Mouse (Mus musculus): Measurements from ENCODE around the gene Cmklr1.

Gene Cmklr1

DNA sequence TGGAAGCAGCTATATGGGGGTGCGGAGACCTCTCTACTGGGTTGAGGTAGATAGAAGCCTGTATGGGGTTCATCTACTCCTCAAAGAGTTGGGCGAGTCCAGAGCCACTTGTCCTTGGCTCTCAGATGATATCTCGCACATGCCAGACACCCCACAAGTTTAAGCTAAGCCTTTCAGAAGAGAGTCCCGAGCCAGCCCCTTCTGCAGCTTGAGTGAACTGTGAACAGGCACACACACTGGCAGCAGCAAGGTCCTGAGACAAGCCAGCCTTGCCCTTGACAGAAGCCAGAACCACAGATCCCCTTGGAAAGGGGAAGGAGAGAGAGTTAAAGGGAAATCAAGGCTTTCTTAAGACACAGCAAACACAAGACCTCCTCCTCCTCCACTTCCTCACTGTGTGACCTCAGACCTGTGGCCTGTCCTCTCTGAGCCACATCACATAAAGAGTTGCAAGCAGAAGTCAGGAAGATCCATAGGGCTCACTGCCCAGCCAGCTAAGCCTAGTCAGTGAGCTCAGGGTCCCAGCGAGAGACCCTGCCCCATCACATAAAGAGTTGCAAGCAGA, 1.5 kb downstream of the Cmklr1 start:
- DNase-seq, result no peak

GRCm38 (mm10) chr5:113647141-113647540, 3.1 kb downstream of the Cmklr1 start:
- DNase-seq, result no peak

DNA sequence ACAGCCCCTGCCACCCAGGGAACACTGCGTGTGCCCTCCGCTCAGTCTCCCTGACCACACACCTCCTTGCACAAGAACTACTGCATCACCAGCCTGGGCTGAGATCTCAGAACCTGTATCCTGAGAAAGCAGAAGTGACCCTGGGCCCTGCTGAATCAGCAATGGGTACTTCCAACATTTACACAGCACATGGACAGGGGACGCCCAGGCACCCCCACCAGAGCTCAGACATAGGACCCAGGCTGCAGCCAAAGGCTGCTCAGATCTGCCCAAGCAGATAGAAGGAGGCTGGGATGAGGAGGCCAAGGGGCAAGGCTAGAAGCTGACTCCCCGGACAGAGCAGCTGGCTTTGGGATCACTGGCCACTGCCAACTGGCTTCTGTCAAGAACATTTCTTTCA, 5.7 kb downstream of the Cmklr1 start:
- DNase-seq, result no peak

- DNase-seq, result peak; percentile 29
Measured at GRCm38 (mm10) chr5:113643107-113643848, 6.9 kb downstream of the Cmklr1 start.

- DNase-seq, result no peak
Measured at GRCm38 (mm10) chr5:113641066-113641465, 9.2 kb downstream of the Cmklr1 start.

DNA sequence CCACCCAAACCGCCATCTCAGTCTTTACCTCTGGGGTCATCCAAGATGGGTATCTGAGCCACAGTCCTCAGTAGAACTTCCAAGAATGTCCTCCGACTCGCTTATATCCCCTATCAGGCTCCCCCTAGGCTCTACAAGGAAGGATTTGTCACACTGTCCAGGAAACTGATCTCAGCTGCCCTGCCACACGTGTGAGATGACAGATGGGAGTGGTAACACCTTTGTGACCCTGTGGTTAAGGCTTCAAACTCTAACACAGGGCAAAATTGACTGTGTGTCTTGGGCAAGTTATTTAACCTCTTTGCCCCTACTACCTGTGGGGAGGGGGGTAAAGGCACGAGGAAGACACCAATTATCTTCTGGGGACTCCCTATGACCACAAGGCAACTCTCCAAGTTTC, 11.1 kb downstream of the Cmklr1 start:
- DNase-seq, result no peak

DNA sequence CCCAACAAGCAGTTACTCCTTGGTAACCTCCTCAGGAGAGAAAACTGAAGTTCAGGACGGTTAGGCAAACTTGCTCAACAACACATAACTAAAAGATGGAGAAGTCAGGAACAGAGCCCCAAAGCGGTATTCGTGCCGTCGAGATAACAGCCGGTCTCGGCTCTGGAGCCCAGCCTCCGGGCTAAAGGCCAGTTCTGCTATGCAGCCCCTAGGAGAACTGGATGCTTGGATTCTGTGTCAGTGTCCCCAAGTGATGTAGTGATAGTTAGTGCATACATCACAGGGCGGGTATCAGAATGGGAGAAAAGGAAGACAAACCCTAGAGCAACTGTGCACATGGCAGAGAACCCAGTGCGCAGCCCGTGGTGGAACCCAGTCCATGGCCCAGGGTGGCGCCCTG, 12.2 kb downstream of the Cmklr1 start:
- no peak for DNase-seq

DNA sequence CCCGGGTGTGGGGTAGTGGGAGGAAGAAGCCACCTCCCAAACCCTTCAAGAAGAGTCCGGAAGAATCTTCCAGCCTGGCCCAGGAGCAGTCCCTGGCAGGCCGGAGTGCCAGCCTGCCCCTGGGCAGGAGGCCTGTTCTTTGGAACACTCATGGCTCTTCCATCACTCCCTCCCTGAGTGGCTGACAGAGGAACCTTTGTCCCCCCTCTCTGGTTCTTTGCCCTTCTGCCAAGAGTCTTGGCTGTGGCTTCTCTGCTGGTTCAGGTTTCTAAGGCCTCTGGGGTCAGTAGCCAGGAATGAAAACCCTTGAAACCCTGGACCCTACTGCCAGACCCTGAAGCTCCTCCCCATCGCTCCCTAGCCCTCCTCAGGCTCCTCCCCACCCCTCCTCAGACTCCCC, 12.6 kb downstream of the Cmklr1 start:
- no peak for DNase-seq

DNA sequence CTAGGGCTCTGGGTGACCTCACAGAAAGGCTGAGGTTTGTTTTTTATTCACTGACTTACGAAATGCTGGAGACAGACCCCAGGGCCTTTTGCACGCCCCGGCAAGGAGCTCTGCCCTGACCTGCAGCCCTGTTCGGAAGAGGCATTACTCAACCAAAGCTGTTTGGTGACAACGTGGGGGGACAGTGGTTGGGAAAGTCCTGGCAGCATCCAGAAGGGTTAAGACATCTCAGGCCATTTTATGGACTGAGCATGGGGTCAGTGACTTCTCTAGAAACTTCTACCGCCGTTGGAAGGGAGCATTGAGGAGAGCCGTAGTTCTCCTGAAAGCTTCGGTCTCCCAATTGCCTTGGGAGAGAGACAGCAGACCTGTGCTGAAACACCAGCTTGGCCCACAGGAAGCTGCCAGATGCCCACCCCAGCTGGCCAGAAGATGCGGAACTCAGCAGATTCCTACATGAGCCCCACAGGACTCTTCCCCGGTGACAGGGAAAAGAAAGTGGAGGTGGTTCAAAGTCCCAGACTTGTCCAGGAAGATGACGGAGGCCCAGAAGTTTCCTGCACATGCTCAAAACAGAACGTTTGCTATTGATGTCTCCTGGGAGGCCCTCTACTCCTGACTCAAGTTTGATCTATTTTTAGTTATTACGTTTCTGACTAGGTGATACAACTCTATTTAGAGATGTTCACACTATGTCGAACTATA, 14.2 kb downstream of the Cmklr1 start:
- DNase-seq, result no peak

- DNase-seq, result no peak
Measured at GRCm38 (mm10) chr5:113634887-113635610, 15.2 kb downstream of the Cmklr1 start.

DNA sequence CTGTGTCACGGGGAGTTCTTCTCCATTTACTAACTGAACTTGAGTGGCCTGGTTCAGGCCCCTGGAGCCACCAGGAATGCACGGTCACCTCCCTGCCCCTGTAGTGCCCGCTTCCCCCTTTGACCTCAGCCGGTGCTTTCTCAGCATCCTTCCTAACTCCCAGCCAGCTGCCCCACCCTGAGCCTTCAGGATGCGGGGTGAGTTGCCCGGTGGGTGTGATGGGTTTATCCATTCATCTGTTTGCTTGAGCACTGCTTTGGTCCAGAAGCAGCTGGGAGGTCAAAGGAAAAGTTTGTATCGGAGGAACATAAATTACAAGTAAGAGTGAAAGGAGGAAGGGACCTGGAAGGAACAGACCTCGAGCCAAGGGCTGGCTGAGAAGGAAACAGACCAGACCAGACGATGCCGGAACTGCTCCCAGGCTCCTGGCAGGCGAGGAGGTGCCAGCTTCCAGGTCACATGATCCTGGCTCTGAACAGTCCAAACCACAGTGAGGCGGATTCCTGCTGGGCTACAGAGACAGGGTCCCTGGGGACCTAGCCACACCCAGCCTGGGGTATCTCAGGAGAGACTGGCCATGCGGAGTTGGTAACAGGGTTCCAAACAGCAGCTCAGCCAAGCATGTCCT, 16.1 kb downstream of the Cmklr1 start:
- no peak for DNase-seq

DNA sequence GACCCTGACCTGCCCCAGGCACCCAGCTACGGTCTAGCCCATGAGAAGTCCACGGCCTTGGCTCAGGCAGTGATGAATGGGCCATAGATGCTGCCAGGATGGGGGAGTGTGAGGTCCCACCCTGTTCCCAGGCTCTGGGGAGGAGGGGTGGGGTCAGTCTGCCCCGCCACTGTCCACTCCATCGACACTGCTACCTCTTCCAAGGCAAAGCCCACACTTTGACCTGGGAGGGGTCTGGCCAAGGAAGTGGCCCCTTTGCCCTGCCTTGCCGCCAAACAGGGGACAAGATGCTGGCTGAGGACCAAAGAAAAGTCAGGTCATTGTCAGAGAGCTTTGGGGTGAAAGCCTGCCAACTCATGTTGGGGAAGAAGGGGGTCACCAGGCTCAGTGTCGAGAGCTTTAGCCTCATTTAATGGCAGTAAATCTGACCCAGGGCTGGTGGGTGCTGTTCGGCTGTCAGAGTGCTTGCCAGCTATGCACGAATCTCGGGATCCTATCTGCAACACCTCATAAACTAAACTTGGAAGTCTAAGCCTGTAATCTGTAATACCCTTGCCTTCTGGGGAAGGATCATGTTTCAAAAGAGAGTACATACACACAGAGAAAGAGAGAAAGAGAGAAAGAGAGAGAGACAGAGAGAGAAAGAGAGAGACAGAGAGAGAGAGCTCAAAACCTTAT, 17.1 kb downstream of the Cmklr1 start:
- DNase-seq, result no peak

DNA sequence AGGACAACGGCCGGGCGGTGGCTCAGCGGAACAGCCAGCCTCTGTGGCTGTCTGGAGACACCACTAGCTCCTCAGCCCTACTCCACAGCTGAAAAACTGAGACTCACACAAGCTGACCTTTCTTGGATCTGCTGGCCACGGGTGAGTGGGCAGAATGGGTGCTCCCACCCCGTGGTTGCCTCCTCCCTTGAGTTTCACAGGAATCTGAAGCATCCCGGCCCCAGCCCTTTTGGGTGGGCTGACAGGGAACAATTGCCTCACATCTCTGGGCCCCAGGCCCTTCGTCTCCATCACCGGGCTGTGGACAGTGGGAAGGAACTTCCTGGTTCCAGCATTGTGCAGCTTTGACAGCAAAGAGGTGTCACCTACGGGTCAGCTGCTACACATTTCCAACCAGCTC, 20.1 kb downstream of the Cmklr1 start:
- no peak for DNase-seq

GRCm38 (mm10) chr5:113629248-113629647, 21.0 kb downstream of the Cmklr1 start:
- DNase-seq, result no peak

DNA sequence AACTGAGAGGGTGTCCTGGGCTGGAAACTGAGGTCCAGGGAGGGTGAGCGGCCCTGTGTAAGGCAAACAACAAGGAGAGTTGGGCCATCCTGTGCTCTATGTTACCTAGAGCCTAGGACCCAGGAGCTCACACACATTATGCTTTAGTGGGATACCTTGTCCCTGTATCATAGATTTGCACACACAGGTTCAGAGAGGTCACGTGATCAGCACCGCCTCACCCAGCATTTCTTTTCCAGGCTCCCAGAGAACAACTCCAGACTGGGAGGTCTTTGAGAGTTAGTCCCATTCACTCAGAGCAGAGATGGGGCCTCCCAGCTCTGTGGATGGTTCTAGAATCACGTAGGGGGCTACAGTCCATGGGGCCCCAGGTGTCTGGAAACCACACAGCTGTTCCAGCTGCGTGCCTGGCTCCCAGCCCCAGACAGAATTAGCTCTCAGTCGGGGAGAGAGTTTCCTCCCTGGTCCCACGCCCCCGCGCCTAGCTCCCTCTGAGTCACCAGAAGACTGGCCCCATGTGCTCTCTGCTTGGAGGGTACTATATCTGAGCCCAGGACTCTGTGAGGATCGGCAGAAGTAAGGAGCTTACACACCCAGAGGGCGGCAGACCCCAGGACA, 22.3 kb downstream of the Cmklr1 start:
- no peak for DNase-seq

DNA sequence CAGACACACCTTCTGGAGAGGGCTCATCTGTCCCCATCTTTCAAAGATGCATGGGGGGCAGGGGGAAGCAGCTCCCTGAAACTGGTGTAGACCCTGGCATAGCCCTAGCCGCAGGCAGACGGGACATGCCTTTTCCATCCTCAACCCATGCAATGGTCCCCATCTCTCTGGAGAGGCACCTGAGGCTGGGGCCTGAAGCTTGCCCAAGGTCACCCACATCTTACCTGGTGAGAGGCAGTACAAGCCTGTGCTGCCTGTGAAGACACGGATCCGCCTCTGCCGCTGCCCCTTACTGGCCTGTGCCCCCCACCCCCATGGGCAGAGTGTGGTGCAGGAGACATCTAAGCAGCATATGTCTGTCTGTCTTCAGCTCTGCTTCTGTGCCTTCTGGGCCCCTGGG, 23.2 kb downstream of the Cmklr1 start:
- DNase-seq, result no peak

- DNase-seq, result no peak
Measured at GRCm38 (mm10) chr5:113626352-113626751, 23.9 kb downstream of the Cmklr1 start.

DNA sequence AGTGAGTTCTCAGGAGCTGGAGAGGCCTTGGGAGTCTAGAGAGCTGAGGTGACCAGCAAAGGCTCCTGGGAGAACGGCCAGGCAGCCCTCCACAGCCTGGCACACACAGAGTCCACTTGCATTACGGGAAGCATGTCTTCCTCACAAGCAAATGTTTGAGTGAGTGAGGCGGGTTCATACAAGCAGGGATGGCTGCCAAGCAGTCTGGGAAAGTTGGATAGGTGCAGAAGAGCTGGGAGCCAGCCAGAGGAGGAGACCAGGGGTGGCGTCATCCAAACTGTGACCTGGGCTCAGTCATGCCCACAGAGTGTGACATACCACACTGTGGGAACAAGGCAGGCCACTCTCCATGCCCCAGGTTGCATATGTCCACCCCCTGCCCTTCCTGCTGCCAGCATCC, 25.2 kb downstream of the Cmklr1 start:
- no peak for DNase-seq

DNA sequence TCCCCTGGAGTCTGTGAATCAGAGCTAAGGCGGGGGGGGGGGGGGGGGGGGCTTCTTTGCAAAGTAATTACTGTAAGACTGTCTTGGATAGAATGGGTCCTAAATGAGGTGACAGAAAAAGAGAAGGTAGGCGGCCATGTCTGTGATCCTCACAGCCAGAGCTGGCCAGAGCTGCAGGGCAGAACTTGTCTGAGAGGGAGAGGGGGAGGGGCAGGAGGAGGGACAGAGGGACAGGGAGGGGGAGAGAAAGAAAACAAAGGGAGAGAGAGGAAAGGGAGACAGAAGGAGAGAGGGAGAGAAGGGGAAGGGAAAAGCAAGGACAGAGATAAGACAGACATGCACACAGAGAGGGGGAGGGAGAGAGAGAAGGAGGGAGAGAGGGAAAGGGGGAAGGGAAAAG, 27.2 kb downstream of the Cmklr1 start:
- DNase-seq, result no peak

DNA sequence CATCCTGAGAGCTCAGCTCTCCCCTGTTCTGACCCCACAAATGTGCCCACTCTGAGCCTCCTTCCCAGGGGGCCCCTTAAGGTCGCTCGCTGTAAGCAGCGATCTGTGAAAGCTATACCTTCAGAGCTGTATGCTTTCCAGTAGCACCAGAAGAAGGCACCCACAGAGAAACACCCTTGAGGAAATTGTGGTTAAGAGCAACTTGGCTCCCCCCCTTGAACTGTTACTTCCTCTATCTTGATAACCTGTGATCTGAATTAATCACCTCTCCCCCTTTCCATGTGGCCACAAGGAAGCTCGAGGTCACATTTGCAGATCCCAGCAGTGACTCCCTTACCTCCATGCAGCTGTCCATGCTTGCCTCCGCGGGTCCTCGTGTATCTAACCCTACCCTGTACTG, 29.2 kb downstream of the Cmklr1 start:
- no peak for DNase-seq

GRCm38 (mm10) chr5:113620130-113620716, 30.0 kb downstream of the Cmklr1 start:
- no peak for DNase-seq

DNA sequence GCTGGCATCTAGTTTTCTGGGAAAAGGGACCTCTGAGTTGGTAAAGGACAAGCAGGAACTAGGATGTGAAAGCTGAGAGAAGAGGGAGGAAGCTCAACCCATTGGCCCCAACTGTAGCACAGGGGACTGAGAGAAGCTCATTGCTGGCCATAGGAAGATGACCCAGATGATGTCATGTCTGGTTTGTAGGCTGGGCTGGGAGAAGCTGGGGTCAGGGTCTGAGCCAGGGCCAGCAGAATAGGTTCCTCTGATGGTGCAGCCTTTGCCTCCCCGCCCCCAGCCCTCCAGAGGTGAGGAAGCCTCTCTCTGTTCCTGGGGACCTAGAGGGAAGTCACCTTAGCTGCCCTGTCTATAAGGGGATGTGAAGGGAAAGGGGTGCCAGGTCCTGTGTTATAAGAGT, 31.1 kb downstream of the Cmklr1 start:
- no peak for DNase-seq
